Mouse (Mus musculus) embryonic fibroblast, embryonic 13.5 days (primary cell): ENCODE data around the gene Kif16b. TPM values are rescaled to one million over a fixed set of nuclear protein-coding genes. Genes with fewer than 3 reads are reported as not detected.

ENCODE experiments used
- H3K27ac ChIP-seq: 2 replicates; pipeline ENCODE4 v1.5.1; 2012; ENCODE audit warnings: low read length, control low read depth, inconsistent platforms; ENCODE audit not compliant: insufficient read depth
- H3K4me1 ChIP-seq: 2 replicates; pipeline ENCODE4 v1.6.1; 2011; ENCODE audit warnings: low read length; ENCODE audit not compliant: control insufficient read depth, insufficient read depth
- H3K4me3 ChIP-seq: 2 replicates; pipeline ENCODE4 v1.5.1; 2011; ENCODE audit warnings: mild to moderate bottlenecking, control low read depth, low read length; ENCODE audit not compliant: insufficient read depth
- CTCF ChIP-seq: IDR thresholded peaks from 2 replicates; pipeline ENCODE4 v1.5.1; 2011; ENCODE audit warnings: mild to moderate bottlenecking, control low read depth, low read length, moderate library complexity, borderline replicate concordance; ENCODE audit not compliant: insufficient read depth
- POLR2A ChIP-seq: IDR thresholded peaks from 2 replicates; pipeline ENCODE4 v1.6.1; 2011; ENCODE audit warnings: low read depth, mild to moderate bottlenecking, control low read depth, low read length, moderate library complexity
- polyA plus RNA-seq: library from polyadenylated mRNA; stranded (reverse); fragments of >200 nt; gene quantifications from 2 replicates; pipeline ENCODE4 v1.2.4, GENCODE M21; 2011; ENCODE audit warnings: low read depth; ENCODE audit not compliant: missing spikeins, insufficient read length

Gene Kif16b
- polyA plus RNA-seq, 1 experiment, result 13.7 TPM

DNA sequence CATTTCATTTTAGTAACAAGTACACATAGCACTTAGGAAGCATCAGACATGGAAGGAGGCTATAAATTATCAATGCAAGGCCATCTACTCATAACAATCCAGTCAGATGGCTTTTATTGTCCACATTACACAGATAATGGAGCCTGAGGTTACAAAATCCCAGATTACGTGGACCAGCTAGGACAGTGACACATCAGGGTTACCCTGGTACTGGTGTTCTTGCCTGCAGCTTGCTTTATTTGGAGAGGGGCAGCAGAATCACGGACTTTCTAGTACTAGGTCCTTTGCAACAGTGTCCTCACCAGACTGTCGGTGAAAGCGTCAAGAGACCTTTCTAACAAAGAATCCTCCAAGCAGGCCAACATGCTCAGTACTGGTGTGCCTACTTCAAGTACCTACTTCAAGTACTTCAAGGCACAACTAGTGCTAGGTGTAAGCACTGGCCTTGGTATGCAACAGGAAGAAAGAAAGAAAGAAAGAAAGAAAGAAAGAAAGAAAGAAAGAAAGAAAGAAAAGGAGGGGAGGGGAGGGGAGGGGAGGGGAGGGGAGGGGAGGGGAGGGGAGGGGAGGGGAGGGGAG lies 213.3 kb downstream of the Kif16b start:
- no peak overlapping the region for H3K27ac ChIP-seq
- no peak overlapping the region for H3K4me3 ChIP-seq
- no peaks in the 10 kb centered on the region for H3K4me1 ChIP-seq
- TF ChIP-seq CTCF, result no peak
- no peak for TF ChIP-seq POLR2A

DNA sequence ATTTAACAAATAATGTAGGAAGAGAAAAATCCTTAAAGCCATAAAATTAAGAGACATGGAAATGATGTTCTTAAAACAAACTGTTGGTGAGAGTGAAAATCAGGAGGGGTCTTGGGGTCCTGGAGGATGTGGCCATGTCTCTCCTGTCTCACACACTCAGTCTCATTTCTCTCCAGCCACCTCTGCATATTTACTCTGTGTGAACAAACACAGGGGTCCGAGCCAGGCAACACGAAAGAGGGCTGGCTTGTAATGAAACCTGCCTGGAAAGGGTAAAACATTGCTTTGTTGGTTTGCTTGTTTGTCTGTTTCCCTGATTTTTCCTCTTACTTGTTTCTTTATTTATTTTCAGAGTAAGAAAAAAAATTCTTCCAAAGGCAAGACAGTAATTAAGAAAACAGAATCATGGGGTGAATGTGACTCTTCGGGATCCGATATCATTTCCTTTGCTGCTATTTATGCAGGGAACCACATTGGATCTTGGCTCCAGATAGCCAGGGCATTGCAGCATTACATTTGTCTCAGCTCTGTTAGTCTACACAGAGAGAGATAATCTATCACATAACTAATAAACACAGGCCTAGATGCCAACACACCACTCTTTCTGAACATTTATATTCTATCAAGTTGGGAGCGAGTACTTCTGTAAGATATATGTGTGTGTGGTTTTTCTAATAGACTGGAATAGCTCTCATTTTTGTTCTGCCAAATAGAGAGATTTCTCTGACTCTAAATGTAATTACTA lies 218.2 kb downstream of the Kif16b start:
- no peaks in the 10 kb centered on the region for H3K4me1 ChIP-seq
- H3K4me3 ChIP-seq, result no peak overlapping the region
- H3K27ac ChIP-seq, result no peak overlapping the region
- no peak for TF ChIP-seq CTCF
- no peak for TF ChIP-seq POLR2A

DNA sequence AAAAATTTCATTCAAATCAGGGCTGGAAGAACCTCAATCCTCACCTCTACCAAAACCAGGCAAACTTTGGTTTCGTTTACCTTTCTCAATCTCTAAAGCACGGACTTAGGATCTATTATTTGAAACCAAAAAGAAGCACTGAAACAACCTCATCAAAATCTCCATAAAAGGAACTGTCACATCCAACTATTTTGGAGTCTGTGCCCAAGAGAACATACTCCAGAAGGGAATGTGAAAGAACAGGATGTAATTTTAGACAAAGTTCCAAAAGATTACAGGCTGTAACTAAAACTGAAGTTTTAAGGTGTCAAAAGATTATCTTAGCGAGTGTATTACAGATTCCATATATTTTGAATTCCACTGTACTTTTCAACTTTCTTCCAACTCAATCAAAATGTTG lies 232.9 kb downstream of the Kif16b start:
- Histone ChIP-seq H3K4me1 (no peaks in the 10 kb centered on the region), H3K27ac (no peak overlapping the region), H3K4me3 (no peak overlapping the region)
- TF ChIP-seq POLR2A (no peak), CTCF (no peak)

DNA sequence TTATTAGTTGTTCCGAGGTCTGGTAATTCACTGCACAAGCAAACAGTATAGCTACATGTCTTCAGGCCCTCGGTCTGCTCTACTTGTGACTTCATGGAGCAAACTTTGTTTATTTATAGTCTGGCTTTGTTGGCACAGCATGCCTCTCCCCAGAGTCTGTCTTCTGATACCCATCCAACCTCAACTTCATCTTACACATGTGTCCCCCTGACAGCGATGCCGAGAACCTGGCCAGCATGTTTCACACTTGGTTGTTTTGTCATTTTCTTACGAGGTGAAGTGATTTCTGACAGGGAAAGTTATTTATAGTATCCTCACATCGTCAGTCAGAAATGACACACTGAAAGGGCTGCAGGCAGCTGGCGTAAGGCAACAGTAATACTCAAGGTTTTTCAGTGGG lies 249.7 kb downstream of the Kif16b start:
- Histone ChIP-seq H3K27ac (no peak overlapping the region), H3K4me3 (no peak overlapping the region), H3K4me1 (no peaks in the 10 kb centered on the region)
- TF ChIP-seq POLR2A (no peak), CTCF (no peak)

DNA sequence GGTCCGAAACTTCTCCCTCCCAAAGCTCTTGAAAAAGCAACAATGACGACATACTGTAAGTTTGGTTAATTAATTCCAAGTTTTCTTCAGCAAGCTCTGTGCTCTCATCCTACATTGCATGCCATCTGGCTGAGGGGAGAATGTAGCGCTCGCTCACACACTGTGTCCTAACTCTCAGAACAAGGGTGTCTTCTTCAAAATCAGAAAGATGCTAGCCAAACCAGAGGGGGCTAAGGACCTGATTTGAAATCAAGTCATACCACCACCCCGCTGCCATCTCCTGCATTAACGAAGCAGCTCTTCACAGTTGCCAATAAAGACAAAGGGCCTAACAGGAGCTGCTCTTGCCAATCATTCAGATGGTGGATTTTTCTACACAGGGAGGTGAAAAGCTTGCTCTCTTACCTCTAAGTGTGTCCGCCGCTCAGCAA lies 253.3 kb downstream of the Kif16b start:
- Histone ChIP-seq H3K27ac (no peak overlapping the region), H3K4me1 (no peaks in the 10 kb centered on the region), H3K4me3 (no peak overlapping the region)
- TF ChIP-seq POLR2A, result no peak
- no peak for TF ChIP-seq CTCF

DNA sequence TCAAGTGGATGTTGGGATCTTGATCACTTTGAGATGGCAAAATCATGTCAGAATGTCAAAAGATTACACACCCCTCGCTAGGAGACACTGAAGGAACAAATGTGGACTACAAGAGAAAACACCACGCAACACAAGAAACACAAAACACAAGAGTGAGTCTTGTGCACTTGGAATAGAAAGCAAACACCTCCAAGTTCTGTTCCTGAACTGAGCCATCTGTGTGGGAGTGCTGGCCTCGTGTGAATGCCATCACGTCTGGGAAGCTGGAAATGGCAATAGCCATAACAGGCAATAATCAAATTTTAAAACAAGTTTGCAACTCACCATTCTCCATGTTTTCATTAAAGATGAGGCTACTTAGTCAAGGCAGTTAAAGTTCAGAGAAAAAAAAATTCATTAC lies 254.5 kb downstream of the Kif16b start:
- no peaks in the 10 kb centered on the region for H3K4me1 ChIP-seq
- H3K4me3 ChIP-seq, result no peak overlapping the region
- H3K27ac ChIP-seq, result no peak overlapping the region
- no peak for TF ChIP-seq POLR2A
- no peak for TF ChIP-seq CTCF

DNA sequence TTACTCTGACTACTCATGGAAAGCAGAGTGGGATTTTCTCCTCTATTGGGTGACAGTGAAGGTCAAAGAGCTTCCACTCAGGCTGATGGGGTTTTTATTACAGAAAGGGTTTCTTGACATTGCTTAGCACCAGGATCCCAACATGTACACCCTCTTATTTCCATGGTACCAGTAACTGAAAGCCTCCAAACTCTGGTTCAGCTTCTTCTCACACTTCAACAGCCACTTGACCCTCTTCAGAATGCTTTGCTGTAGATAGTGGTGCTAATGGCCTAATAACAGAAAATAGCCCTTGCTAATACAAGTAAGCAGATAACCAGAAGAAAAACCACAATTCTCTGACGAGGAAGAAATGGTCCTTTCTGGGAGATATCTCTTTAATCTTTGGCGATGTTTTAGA lies 259.6 kb downstream of the Kif16b start:
- no peak overlapping the region for H3K4me3 ChIP-seq
- H3K27ac ChIP-seq, result no peak overlapping the region
- no peaks in the 10 kb centered on the region for H3K4me1 ChIP-seq
- TF ChIP-seq CTCF (no peak), POLR2A (no peak)

DNA sequence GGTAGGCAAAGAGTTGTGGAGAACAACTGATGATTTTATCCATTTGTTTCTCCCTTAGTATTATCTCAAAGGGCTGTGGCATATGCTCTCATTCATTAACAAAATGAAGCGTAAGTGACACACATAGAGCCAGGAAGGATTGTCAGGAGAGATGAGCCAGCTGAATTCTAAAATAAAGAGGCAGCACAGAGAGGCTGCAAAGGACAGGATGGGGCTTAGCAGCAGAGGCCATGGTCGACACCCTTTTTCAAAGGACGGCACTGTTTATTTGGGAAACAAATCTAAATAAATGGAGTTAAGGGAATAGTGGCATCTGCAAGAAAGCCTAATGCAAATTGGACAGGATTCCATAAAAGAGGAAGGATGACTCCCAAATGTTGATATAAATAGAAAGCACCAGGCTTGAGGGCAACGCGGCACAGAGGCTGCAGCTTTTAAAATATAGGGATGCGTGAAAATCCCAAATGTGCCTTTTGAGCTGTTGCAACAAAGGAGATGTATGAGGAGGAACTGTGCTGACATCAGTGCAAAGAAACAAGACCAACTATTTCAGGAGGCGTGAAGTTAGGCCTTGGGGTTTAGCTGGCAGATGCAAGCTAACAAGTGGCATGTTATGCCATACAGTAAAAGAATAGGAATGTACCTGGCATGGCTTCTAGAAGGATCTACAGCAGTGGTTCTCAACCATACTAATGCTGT lies 265.6 kb downstream of the Kif16b start:
- no peak overlapping the region for H3K27ac ChIP-seq
- TF ChIP-seq CTCF (no peak), POLR2A (no peak)

DNA sequence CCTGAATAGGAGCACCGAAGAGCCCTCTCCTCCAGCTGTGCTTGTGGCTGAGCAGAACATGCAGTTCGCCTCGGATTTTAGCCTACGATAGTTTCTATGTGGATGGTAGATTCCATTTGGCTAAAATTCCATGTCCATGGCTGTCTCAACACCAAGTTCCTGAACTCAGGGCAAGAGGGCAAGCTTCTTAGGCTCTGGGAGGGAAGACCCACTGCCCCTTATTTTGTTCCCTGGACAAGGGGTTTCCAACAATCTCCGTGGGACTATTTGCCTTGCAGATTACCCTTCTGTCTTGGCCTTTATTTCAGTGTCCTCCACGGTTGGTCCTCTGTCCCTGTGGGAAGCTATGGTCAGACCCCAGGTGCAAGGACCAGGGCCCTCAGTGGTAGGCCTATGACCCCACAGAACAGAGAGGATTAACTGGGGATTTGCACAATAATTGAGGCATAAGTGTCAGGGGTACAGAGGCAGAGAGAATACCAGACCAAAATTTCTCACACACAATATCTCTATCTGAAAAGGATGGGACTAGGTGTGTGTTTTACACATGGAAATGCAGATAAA lies 267.3 kb downstream of the Kif16b start:
- Histone ChIP-seq H3K27ac (no peak overlapping the region), H3K4me3 (no peak overlapping the region), H3K4me1 (no peaks in the 10 kb centered on the region)
- no peak for TF ChIP-seq CTCF
- no peak for TF ChIP-seq POLR2A

More for the DNA sequence above, 265.6 kb downstream of the Kif16b start:
- Histone ChIP-seq H3K4me3 (no peak overlapping the region), H3K4me1 (no peaks in the 10 kb centered on the region)
